Mouse (Mus musculus) lung, embryonic 15.5 days (tissue): Measurements from ENCODE around the gene Akap13. TPM values are rescaled to one million over a fixed set of nuclear protein-coding genes. Genes with fewer than 3 reads are reported as not detected.

Experiments used
- ATAC-seq: fragments of 200-750 bp; cut with Nextera tagmentation; 2 replicates; pipeline ENCODE4 v1.8.0; 2017; ENCODE audit warnings: moderate number of reproducible peaks, borderline replicate concordance; ENCODE audit not compliant: low FRiP score, low TSS enrichment; ENCODE audit errors: extremely low read depth
- H3K27ac ChIP-seq: fragments of 300-500 bp; sonication (generic); 2 replicates; pipeline ENCODE4 v1.5.1; 2015; ENCODE audit warnings: moderate library complexity, mild to moderate bottlenecking, inconsistent platforms
- H3K27me3 ChIP-seq: fragments of 300-500 bp; sonication (generic); 2 replicates; pipeline ENCODE4 v1.6.1; 2015; ENCODE audit warnings: inconsistent platforms
- H3K36me3 ChIP-seq: fragments of 300-500 bp; sonication (generic); 2 replicates; pipeline ENCODE4 v1.6.1; 2015; ENCODE audit warnings: inconsistent platforms
- H3K4me1 ChIP-seq: fragments of 300-500 bp; sonication (generic); 2 replicates; pipeline ENCODE4 v1.6.1; 2015; ENCODE audit warnings: inconsistent platforms
- H3K4me2 ChIP-seq: fragments of 300-500 bp; sonication (generic); 2 replicates; pipeline ENCODE4 v1.6.1; 2015; ENCODE audit warnings: inconsistent platforms, mild to moderate bottlenecking, moderate library complexity
- H3K4me3 ChIP-seq: fragments of 300-500 bp; sonication (generic); 2 replicates; pipeline ENCODE4 v1.5.1; 2015; ENCODE audit warnings: mild to moderate bottlenecking, inconsistent platforms
- H3K9ac ChIP-seq: fragments of 300-500 bp; sonication (generic); 2 replicates; pipeline ENCODE4 v1.6.1; 2015; ENCODE audit warnings: inconsistent platforms
- H3K9me3 ChIP-seq: fragments of 300-500 bp; sonication (generic); 2 replicates; pipeline ENCODE4 v1.6.1; 2016; ENCODE audit warnings: inconsistent platforms
- WGBS: fragments of 180-500 bp; shearing (Covaris S2); methylation state at CpG from one replicate; pipeline ENCODE4 v1.1.7; 2015; 5-methylcytosine and 5-hydroxymethylcytosine counted together
- polyA plus RNA-seq: library from polyadenylated mRNA; unstranded; fragments of >200 nt; fragmentation: Nextera tagmentation; extraction: Ambion mirVana; gene quantifications from 2 replicates; pipeline ENCODE4 v1.2.1, GENCODE M21; 2015

Gene Akap13
- polyA plus RNA-seq, 1 experiment from 2014 or later, result 39.0 TPM

DNA sequence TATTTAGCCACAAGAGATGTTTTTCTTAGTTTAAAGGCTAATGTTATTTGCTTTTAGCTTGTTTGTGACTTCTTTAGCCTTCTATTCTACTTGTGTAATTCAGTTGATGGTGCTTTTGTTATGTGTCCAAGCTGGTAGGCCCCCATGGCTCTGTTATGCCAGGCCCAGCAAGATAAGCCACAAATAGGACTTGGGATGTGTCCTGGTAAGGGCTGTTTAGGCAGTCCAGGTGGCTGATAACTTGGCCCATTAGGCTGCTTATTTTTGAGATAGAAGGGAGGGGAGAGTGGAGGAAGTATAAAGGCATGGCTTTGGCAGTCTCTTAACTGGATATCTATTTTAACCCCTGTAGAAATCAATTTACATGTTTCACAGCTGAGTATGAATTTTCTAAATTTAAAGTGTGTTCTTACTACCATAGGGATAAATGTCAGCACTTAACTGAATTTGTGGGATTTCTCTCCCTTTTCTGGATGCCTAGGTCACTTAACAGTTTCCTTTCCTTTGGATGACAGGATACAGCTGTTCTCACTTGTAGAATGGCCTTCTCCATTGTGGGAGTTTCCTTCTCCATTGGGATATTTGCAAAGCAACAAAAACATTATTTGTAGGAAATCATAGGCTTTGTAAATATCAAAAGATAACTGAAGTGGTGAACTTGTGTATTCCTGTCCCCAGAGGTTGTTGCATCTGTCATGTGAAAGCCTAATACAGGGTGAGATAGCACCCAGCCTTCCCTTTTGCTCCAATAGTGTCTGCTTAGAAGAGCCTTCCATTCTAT is 69.6 kb downstream of the Akap13 start:
- no peak overlapping the region for H3K9ac ChIP-seq
- no peak overlapping the region for H3K4me2 ChIP-seq
- ATAC-seq, result no peak
- no peaks in the 10 kb centered on the region for H3K36me3 ChIP-seq
- H3K27me3 ChIP-seq, result no peaks in the 10 kb centered on the region
- no peak overlapping the region for H3K4me3 ChIP-seq
- H3K4me1 ChIP-seq, result peaks cover 46% of the 10 kb centered on the region
- H3K27ac ChIP-seq, result peak overlapping the region; percentile 17; the same call in 1 of the 2 replicates
- H3K9me3 ChIP-seq, result no peaks in the 10 kb centered on the region

- H3K27ac ChIP-seq, result peak overlapping the region; percentile 66
- H3K4me3 ChIP-seq, result no peak overlapping the region
- peak; percentile 92; the same call in 1 of the 2 replicates for ATAC-seq
- H3K4me2 ChIP-seq, result no peak overlapping the region
- no peaks in the 10 kb centered on the region for H3K27me3 ChIP-seq
- no peaks in the 10 kb centered on the region for H3K36me3 ChIP-seq
- no peak overlapping the region for H3K9ac ChIP-seq
- 34% methylated on average over 4 of the region's 4 CpGs for WGBS
- peaks cover 46% of the 10 kb centered on the region for H3K4me1 ChIP-seq
- no peaks in the 10 kb centered on the region for H3K9me3 ChIP-seq
Measured at GRCm38 (mm10) chr7:75525716-75526401, 70.5 kb downstream of the Akap13 start.

DNA sequence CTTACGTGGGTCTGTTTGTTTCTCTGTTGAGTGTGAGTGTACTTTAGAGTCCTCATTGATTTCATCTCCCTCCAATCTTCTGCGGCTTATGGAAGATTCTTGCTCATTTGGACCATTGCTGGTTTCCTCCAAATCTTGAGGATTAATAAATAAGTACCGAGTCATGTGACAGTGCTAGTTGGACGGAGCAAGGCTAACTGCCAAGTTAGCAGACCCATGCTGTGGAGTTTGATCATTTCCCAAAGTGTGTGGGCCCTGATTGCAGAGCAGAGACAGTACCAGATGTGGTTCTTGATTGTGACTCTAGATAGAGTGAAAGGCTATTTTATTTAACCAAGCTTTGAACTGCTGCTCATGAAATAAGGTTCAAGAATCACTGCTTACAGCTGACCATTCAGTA is 73.4 kb downstream of the Akap13 start:
- no peak overlapping the region for H3K27ac ChIP-seq
- H3K4me1 ChIP-seq, result peaks cover 36% of the 10 kb centered on the region
- no peak overlapping the region for H3K4me3 ChIP-seq
- H3K36me3 ChIP-seq, result no peaks in the 10 kb centered on the region
- H3K9ac ChIP-seq, result no peak overlapping the region
- ATAC-seq, result no peak
- 58% methylated on average over 4 of the region's 4 CpGs for WGBS
- H3K9me3 ChIP-seq, result no peaks in the 10 kb centered on the region
- no peak overlapping the region for H3K4me2 ChIP-seq
- no peaks in the 10 kb centered on the region for H3K27me3 ChIP-seq

DNA sequence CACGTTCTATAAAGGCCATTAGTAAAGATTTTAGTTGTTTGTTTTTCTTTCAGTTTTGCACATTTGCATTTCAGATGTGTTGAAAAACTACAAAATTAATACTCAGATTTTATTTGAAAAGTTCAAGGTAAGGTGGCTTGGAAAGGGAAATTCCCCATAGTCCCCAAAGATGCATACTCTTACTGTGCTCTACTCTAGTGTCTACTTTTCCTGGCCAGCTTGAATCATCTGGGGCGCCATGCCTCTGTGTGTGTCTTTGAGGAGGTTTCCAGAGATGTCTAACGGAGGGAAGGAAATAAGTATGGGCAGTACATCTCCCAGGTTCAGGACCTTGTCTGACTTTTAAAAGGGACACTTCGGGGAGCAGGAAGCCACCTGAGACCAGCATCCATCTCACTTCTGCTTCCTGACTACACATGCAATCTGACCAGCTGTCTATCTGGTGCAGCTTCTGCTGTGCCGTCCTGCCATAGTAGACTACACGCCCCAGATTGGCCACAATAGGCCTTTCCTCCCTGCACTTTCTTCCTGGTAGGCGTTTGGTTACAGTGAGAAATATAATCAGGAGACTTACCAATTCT is 74.6 kb downstream of the Akap13 start:
- Histone ChIP-seq H3K9me3 (no peaks in the 10 kb centered on the region), H3K27ac (no peak overlapping the region), H3K36me3 (no peaks in the 10 kb centered on the region), H3K4me3 (no peak overlapping the region), H3K27me3 (no peaks in the 10 kb centered on the region), H3K9ac (no peak overlapping the region), H3K4me2 (no peak overlapping the region), H3K4me1 (peaks cover 27% of the 10 kb centered on the region)
- WGBS, result 83% methylated on average over 7 of the region's 7 CpGs
- no peak for ATAC-seq

DNA sequence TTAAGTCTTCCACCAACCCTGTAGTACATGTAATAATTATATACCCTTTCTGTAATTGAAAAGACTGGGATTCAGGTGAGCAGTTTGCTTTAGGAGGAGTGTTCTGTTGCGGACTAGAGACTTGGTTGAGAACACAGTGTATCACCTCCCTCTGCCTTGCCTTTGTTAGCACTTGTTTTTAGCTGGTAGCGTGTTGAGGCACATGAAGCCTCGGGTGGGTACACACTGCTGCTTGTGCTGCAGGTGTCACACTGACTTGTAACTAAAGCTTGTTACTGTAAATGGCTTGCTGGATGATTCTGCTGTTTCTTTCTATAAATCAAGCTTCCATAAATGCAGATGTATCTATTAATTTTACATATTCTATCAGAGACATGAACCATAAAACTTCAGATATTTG is 75.3 kb downstream of the Akap13 start:
- 88% methylated on average over 3 of the region's 3 CpGs for WGBS
- Histone ChIP-seq H3K4me2 (no peak overlapping the region), H3K4me3 (no peak overlapping the region), H3K27ac (no peak overlapping the region), H3K9ac (no peak overlapping the region), H3K9me3 (no peaks in the 10 kb centered on the region), H3K4me1 (peaks cover 21% of the 10 kb centered on the region), H3K36me3 (no peaks in the 10 kb centered on the region), H3K27me3 (no peaks in the 10 kb centered on the region)
- ATAC-seq, result no peak

DNA sequence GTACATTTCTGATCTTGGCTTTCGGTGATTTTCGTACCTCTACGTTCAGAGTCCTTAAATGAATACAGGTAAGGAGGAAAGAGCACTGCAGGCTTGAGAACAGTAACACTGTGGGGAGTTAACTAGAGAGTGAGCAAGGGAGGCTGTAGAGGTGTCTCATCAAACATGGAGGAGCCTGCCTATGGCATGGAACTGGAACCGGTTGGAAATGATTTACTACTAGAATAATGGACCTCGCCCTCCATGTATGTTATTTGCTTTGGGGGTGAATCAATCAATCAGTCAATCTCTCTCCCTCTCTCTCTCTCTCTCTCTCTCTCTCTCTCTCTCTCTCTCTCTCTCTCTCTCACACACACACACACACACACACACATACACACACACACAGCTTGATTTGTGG is 77.7 kb downstream of the Akap13 start:
- no peaks in the 10 kb centered on the region for H3K27me3 ChIP-seq
- no peak overlapping the region for H3K27ac ChIP-seq
- H3K36me3 ChIP-seq, result no peaks in the 10 kb centered on the region; the same call in 1 of the 2 replicates
- ATAC-seq, result no peak
- H3K4me2 ChIP-seq, result no peak overlapping the region
- no peak overlapping the region for H3K4me3 ChIP-seq
- no peak overlapping the region for H3K9ac ChIP-seq
- no peaks in the 10 kb centered on the region for H3K9me3 ChIP-seq
- H3K4me1 ChIP-seq, result 0 out of 2 replicates have a peak, but pooled peaks cover 2% of the 10 kb centered on the region
- WGBS, result 88% methylated on average over 5 of the region's 5 CpGs

DNA sequence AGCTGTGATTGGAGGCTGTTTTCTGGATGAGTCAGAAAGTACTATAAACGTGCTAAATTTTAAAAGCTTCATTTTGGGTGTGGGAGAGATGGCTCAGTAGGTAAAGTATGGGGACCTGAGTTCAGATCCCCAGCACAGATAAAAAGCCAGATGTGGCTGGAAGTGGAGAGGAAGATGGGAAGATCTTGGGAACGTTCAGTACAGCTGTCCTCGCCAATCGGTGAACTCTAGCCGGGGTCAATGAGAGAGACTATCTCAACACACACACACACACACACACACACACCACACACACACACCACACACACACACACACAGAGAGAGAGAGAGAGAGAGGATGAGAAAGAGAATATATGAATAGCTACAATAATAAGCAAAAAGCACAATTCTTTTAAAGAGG is 81.0 kb downstream of the Akap13 start:
- Histone ChIP-seq H3K36me3 (no peaks in the 10 kb centered on the region; the same call in 1 of the 2 replicates), H3K4me2 (no peak overlapping the region), H3K9ac (no peak overlapping the region), H3K9me3 (no peaks in the 10 kb centered on the region), H3K4me3 (no peak overlapping the region), H3K4me1 (no peaks in the 10 kb centered on the region), H3K27ac (no peak overlapping the region), H3K27me3 (no peaks in the 10 kb centered on the region)
- ATAC-seq, result no peak
- WGBS, result 72% methylated on average over 5 of the region's 5 CpGs

DNA sequence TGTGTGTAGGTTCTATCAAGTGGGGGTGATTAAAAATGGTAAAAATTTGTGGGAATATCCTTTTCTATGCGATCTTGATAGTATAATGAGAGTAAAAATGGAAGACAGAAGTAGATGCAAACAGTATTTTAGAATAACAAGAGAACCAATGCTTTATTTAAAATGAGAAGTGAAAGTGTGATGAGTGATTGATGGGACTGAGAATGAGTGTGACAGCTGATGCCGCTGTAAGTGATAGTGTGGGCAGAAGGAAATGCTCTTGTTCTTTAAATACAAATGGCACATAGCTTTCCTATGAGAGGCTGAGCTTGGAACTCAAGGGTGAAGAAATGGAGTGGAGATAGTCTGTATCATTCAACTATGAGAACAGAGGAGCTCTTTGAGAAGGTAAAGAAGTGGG is 82.2 kb downstream of the Akap13 start:
- 76% methylated on average over 2 of the region's 2 CpGs for WGBS
- no peak overlapping the region for H3K4me3 ChIP-seq
- no peak for ATAC-seq

DNA sequence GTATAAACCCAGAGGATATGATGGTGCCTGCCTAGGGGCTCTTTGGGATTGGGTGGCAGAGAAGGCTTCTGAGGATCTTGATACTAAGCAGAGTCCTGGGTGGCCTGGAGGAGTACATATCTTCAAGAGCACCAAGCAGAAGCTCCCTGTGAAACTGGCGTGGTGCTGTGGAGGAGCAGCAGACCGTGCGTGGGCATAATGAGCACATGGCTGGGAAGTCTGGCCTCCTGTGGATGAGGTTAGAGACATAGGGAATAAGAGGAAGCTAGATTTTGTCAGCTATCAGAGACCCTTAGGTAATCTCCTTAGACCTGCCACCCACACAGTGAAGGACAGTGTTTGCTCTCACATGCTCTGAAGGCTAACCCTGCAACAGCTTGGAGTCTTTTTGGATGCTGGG is 83.2 kb downstream of the Akap13 start:
- Histone ChIP-seq H3K4me3 (no peak overlapping the region), H3K9ac (no peak overlapping the region), H3K4me1 (no peaks in the 10 kb centered on the region), H3K27ac (no peak overlapping the region), H3K9me3 (no peaks in the 10 kb centered on the region), H3K4me2 (no peak overlapping the region), H3K27me3 (no peaks in the 10 kb centered on the region), H3K36me3 (no peaks in the 10 kb centered on the region; the same call in 1 of the 2 replicates)
- 90% methylated on average over 3 of the region's 3 CpGs for WGBS
- no peak for ATAC-seq

More for the DNA sequence above, 82.2 kb downstream of the Akap13 start:
- Histone ChIP-seq H3K27ac (no peak overlapping the region), H3K36me3 (no peaks in the 10 kb centered on the region; the same call in 1 of the 2 replicates), H3K27me3 (no peaks in the 10 kb centered on the region), H3K4me1 (no peaks in the 10 kb centered on the region), H3K9me3 (no peaks in the 10 kb centered on the region), H3K9ac (no peak overlapping the region), H3K4me2 (no peak overlapping the region)

GRCm38 (mm10) chr7:75539168-75539567 is 83.8 kb downstream of the Akap13 start:
- no peak for ATAC-seq
- H3K27ac ChIP-seq, result no peak overlapping the region

GRCm38 (mm10) chr7:75549856-75550255 is 94.5 kb downstream of the Akap13 start:
- no peak overlapping the region for H3K4me3 ChIP-seq
- no peaks in the 10 kb centered on the region for H3K36me3 ChIP-seq
- no peak overlapping the region for H3K27ac ChIP-seq
- no peak overlapping the region for H3K4me2 ChIP-seq
- no peak for ATAC-seq
- WGBS, result 63% methylated on average over 3 of the region's 3 CpGs
- peaks cover 37% of the 10 kb centered on the region for H3K4me1 ChIP-seq
- H3K27me3 ChIP-seq, result no peaks in the 10 kb centered on the region
- H3K9ac ChIP-seq, result no peak overlapping the region
- H3K9me3 ChIP-seq, result no peaks in the 10 kb centered on the region

More at GRCm38 (mm10) chr7:75539168-75539567, 83.8 kb downstream of the Akap13 start:
- Histone ChIP-seq H3K9me3 (no peaks in the 10 kb centered on the region), H3K4me3 (no peak overlapping the region), H3K4me2 (no peak overlapping the region), H3K36me3 (no peaks in the 10 kb centered on the region; the same call in 1 of the 2 replicates), H3K4me1 (no peaks in the 10 kb centered on the region), H3K9ac (no peak overlapping the region), H3K27me3 (no peaks in the 10 kb centered on the region)
- WGBS, result 85% methylated on average over 3 of the region's 3 CpGs

DNA sequence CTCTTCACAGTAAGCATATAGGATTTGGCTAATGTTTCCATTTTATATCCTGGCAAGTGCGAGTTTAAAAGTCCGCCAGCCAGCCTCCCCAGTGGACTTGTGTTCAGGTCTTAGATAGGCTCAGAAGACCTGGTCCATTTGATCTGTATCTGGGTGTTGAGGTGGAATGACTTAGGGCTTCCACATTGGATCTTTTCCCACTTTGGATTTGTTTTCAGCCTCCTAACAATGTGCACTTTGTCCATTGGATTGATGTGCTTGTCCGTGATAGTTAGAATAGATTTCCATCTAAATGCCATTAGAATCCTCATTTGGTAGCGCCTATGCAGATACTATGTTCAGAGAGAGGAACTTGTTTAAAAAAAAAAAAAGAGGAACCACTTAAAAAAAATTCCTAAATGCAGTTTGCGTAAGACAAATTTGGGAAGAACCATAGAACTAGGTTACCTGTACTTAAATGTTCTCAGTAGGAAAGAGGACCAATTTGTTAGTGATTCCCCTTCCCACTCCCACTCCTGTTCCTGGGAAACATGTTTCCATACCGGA is 95.5 kb downstream of the Akap13 start:
- WGBS, result 83% methylated on average over 6 of the region's 6 CpGs

More for the DNA sequence above, 95.5 kb downstream of the Akap13 start:
- Histone ChIP-seq H3K27me3 (no peaks in the 10 kb centered on the region), H3K4me2 (no peak overlapping the region), H3K9ac (no peak overlapping the region), H3K27ac (peak overlapping the region; percentile 29; the same call in 1 of the 2 replicates), H3K4me1 (peaks cover 43% of the 10 kb centered on the region), H3K9me3 (no peaks in the 10 kb centered on the region), H3K36me3 (no peaks in the 10 kb centered on the region), H3K4me3 (no peak overlapping the region)
- ATAC-seq, result no peak
